Mouse (Mus musculus): ENCODE results near the gene Prune2.

- no peak for TF ChIP-seq CTCF (IDR thresholded peaks at IDR 0.05; ENCODE audit: extremely low read depth, insufficient read depth, low read length)
- no peak for TF ChIP-seq POLR2A (IDR thresholded peaks at IDR 0.05; ENCODE audit: extremely low read depth, insufficient read depth, low read length)
Measured at GRCm38 (mm10) chr19:17271179-17271622, 315.3 kb downstream of the Prune2 start.
